Mouse (Mus musculus) small intestine, adult 10 weeks (tissue): ENCODE data around the gene Ikbke. TPM values are rescaled to one million over a fixed set of nuclear protein-coding genes. Genes with fewer than 3 reads are reported as not detected.

Experiments
- polyA plus RNA-seq: library from polyadenylated mRNA; stranded (reverse); fragments of 350-450 nt; fragmentation: Illumina TruSeq; extraction: RNeasy Lipid Tissue Mini Kit (QIAGEN cat#74804); gene quantifications from one replicate; pipeline ENCODE4 v1.2.3, GENCODE M21; 2014; ENCODE audit warnings: low replicate concordance

The Ikbke gene
- polyA plus RNA-seq: 22.3 TPM

DNA sequence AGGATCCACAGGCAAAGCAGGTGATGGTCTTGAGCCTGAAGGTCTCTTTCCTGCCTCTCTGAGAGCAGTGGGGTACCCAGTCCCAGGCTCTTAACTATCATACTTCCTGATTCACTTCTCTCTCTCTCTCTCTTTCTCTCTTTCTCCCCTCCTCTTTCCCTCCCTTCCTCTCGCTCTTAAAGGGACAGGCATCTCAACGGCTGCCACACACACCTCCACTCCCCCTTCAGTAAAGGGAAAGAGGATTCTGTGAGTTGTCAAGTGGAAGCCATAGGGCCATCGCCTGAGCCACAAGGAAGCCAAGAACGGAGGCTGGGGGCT is at the start of gene Ikbke:
TSS of gene Ikbke (minus strand) at position 151 of the 321 bp plus-strand sequence.

DNA sequence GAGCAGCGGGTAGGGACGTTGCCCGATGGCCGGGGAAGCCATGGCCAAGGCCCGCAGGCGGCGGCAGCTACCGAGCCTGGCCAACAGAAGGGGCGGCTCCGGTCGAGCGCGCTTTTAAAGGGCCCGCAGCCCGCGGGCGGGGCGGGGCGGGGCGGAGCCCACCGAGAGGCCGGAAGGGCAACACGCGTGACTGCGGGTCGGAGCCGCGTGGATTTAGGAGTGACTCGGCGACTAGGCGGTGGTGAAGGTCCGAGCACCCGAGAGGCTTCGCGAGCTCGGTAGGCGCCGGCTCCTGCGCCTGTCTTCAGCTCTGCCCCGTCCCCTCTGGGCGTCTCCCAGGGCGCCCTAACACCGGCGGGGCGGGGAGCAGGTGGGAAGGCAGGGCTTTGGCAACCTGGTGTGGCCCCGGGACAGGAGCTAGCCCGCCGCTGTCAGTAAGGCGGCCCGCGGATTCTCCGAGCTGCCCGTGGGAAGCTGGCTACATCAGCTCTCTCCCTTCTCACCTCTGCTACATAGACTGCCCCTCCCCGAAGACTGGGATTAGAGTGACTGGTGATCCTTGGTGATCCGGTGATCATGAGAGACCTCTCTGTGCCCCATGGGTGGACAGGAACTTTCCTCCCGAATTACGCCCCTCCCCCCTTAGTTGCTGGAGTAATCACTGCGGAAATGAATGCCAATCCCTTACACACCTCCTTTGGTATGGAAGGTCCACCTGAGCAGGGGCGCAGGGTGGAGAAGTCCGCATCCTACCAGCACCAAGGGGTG is 34.1 kb downstream of the Ikbke start, which contains the start of gene Rassf5:
TSS of gene Rassf5 (minus strand) at position 170 of the 768 bp plus-strand sequence.

Other genes starting within 250 kb of the Ikbke start
- gene Mapkapk2, start 181.8 kb downstream of the Ikbke start, polyA plus RNA-seq: 20.0 TPM
- 0.26 TPM for gene Dyrk3, start 141.3 kb downstream of the Ikbke start, polyA plus RNA-seq
- gene Eif2d, start 126.4 kb downstream of the Ikbke start, polyA plus RNA-seq: 15.0 TPM
- gene Rassf5, start 34.3 kb downstream of the Ikbke start, polyA plus RNA-seq: 5.5 TPM
- gene Srgap2, start 247.7 kb upstream of the Ikbke start, polyA plus RNA-seq: 4.3 TPM
- 1.9 TPM for gene Fam72a, start 248.3 kb upstream of the Ikbke start, polyA plus RNA-seq